In the genomic region with DNA sequence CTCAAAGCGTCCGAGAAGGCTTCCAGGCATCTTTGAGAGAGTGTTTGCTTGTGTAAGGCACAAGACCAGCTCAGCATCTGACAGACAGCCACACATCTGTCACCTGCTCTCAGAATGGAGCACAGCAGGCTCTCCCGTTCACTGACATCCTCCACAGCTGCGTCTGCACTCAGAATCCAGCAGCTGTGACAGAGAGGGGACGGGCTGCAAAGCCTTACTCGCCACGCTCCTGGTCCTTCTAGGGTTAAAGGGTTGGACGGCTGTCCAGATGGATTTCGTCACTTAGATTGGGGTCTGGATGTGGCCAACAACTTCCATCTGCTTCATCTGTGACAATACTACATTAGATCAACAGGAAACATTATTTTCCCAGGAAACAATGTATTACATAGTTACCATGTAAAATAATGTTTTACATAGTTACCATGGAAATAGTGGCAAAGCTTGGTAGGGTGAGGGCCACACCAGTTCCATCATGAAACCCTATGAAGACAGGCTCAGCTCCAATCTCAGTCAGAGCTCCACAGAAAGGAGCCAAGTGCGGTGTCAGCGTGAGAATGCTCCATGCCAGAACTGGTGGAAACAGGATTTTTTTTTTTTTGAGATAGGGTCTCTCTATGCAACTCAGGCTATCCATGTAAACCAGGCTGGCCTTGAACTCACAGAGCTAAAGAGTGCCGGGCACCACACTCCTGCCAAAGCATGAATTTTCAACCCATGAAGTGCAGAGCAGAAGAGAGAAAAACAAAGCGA, we compare ENCODE assay signal across 12 mouse cellular contexts. TPM values are rescaled to one million over a fixed set of nuclear protein-coding genes. Genes with fewer than 3 reads are reported as not detected.
DNase-seq lines count a peak whose midpoint lies in the region; ATAC-seq and TF ChIP-seq lines count a peak whose summit lies in the region.
"Had no signal": no experiment of that assay in that cellular context is flagged by ENCODE, and none has a peak within 500 bp of the region (broad histone marks: within the 10 kb centered on the region; RNA-seq: fewer than 3 reads in every experiment).

No protein-coding gene starts in this region.

- H3K9ac ChIP-seq in hindbrain, embryonic 11.5 days (ENCODE audit: low read depth, low read length): no peak overlapping the region
- H3K9ac ChIP-seq in hindbrain, embryonic 16.5 days (ENCODE audit: low read depth, low read length): no peak overlapping the region
- H3K9ac ChIP-seq in heart, embryonic 14.5 days (ENCODE audit: low read length): no peak overlapping the region
- H3K9ac ChIP-seq: limb, embryonic 12.5 days; neural tube, embryonic 13.5 days had no signal

- H3K27me3 ChIP-seq in hindbrain, embryonic 11.5 days (ENCODE audit: control insufficient read depth, insufficient read depth, low read length): no peaks in the 10 kb centered on the region
- no peaks in the 10 kb centered on the region for H3K27me3 ChIP-seq in hindbrain, embryonic 16.5 days (replicated peaks; ENCODE audit: control insufficient read depth, insufficient read depth, low read length)
- H3K27me3 ChIP-seq in heart, embryonic 14.5 days (ENCODE audit: control insufficient read depth, insufficient read depth, low read length): 0 out of 2 replicates have a peak, but pooled peaks cover 3% of the 10 kb centered on the region
- H3K27me3 ChIP-seq: neural tube, embryonic 13.5 days had no signal

- no peak for ATAC-seq in hindbrain, embryonic 11.5 days (ENCODE audit: low FRiP score)
- ATAC-seq in hindbrain, embryonic 16.5 days: no peak
- no peak for ATAC-seq in heart, embryonic 14.5 days (ENCODE audit: insufficient number of reproducible peaks, insufficient read depth, low FRiP score, low read depth)
- peak; percentile 1; the same call in 1 of the 2 replicates for ATAC-seq in megakaryocyte progenitor cell, adult 5-6 weeks (replicated peaks; ENCODE audit: poor library complexity)
- ATAC-seq: forebrain, embryonic 16.5 days had no signal

- peaks cover 3% of the 10 kb centered on the region; the same call in 1 of the 2 replicates for H3K4me1 ChIP-seq in hindbrain, embryonic 11.5 days (replicated peaks; ENCODE audit: control insufficient read depth, insufficient read depth, low read length)
- H3K4me1 ChIP-seq in hindbrain, embryonic 16.5 days (ENCODE audit: control insufficient read depth, insufficient read depth, low read depth, low read length): peaks cover 6% of the 10 kb centered on the region
- H3K4me1 ChIP-seq in bone marrow, adult 2 months (ENCODE audit: control insufficient read depth, insufficient read depth, low read length): peaks cover 22% of the 10 kb centered on the region
- peaks cover 20 to 25% of the 10 kb centered on the region in 2 experiments for H3K4me1 ChIP-seq in heart, embryonic 14.5 days (ENCODE audit: control insufficient read depth in 2 of 2, insufficient read depth in 2 of 2, low read length in 2 of 2)

- H3K4me2 ChIP-seq in hindbrain, embryonic 11.5 days (replicated peaks; ENCODE audit: low read depth, low read length): no peak overlapping the region
- H3K4me2 ChIP-seq in hindbrain, embryonic 16.5 days (ENCODE audit: low read length): no peak overlapping the region
- no peak overlapping the region for H3K4me2 ChIP-seq in heart, embryonic 14.5 days (ENCODE audit: low read length)
- H3K4me2 ChIP-seq: limb, embryonic 12.5 days; neural tube, embryonic 13.5 days had no signal

- 63% methylated on average over 13 of the region's 13 CpGs for WGBS in hindbrain, embryonic 11.5 days
- WGBS in hindbrain, embryonic 16.5 days: 43% methylated on average over 13 of the region's 13 CpGs
- 28% methylated on average over 13 of the region's 13 CpGs for WGBS in bone marrow, adult 2 months
- WGBS in heart, embryonic 14.5 days: 31% methylated on average over 13 of the region's 13 CpGs

- no peaks in the 10 kb centered on the region for H3K36me3 ChIP-seq in hindbrain, embryonic 11.5 days (ENCODE audit: control insufficient read depth, insufficient read depth, low read length)
- H3K36me3 ChIP-seq in hindbrain, embryonic 16.5 days (ENCODE audit: control insufficient read depth, insufficient read depth, low read length): no peaks in the 10 kb centered on the region
- H3K36me3 ChIP-seq in heart, embryonic 14.5 days (ENCODE audit: control insufficient read depth, insufficient read depth, low read length): no peaks in the 10 kb centered on the region
- H3K36me3 ChIP-seq: G1E; limb, embryonic 12.5 days; neural tube, embryonic 13.5 days had no signal

- TF ChIP-seq CTCF in bone marrow, adult 2 months (IDR thresholded peaks at IDR 0.05; ENCODE audit: control insufficient read depth, insufficient read depth, low read length): no peak

- no peak overlapping the region for H3K27ac ChIP-seq in hindbrain, embryonic 11.5 days (ENCODE audit: low read depth, low read length)
- no peak overlapping the region for H3K27ac ChIP-seq in hindbrain, embryonic 16.5 days (ENCODE audit: low read depth, low read length)
- H3K27ac ChIP-seq in bone marrow, adult 2 months (ENCODE audit: control insufficient read depth, insufficient read depth, low read depth, low read length, poor library complexity): peak overlapping the region; percentile 43; the same call in 1 of the 2 replicates
- H3K27ac ChIP-seq in heart, embryonic 14.5 days (replicated peaks in 1 of 2; ENCODE audit: control insufficient read depth in 1 of 2, insufficient read depth in 1 of 2, low read depth in 2 of 2, low read length in 2 of 2): peak overlapping the region; percentile 25 to 61
- H3K27ac ChIP-seq: limb, embryonic 12.5 days; neural tube, embryonic 13.5 days had no signal

- peak; percentile 26 for DNase-seq in hindbrain, embryonic 11.5 days (ENCODE audit: low spot score)
- no peak for DNase-seq in spleen, postnatal 10 days (ENCODE audit: low spot score in 2 of 2)
- no peak for DNase-seq in cerebellum, adult 9-10 months
- DNase-seq in cerebellum, adult 11-12 months: no peak

- TF ChIP-seq POLR2A in bone marrow, adult 2 months (IDR thresholded peaks at IDR 0.05; ENCODE audit: borderline replicate concordance, control insufficient read depth, low read depth, low read length): no peak

- no peaks in the 10 kb centered on the region for H3K9me3 ChIP-seq in hindbrain, embryonic 11.5 days (ENCODE audit: control insufficient read depth, low read length)
- H3K9me3 ChIP-seq in hindbrain, embryonic 16.5 days (ENCODE audit: control insufficient read depth, low read length): no peaks in the 10 kb centered on the region
- H3K9me3 ChIP-seq in heart, embryonic 14.5 days (ENCODE audit: control insufficient read depth, low read length): no peaks in the 10 kb centered on the region; the same call in 1 of the 2 replicates
- H3K9me3 ChIP-seq: neural tube, embryonic 13.5 days had no signal

- H3K4me3 ChIP-seq in hindbrain, embryonic 11.5 days (ENCODE audit: low read depth, low read length): no peak overlapping the region
- no peak overlapping the region for H3K4me3 ChIP-seq in hindbrain, embryonic 16.5 days (ENCODE audit: low read length)
- no peak overlapping the region for H3K4me3 ChIP-seq in bone marrow, adult 2 months (replicated peaks; ENCODE audit: control insufficient read depth, low read depth, low read length)
- H3K4me3 ChIP-seq in heart, embryonic 14.5 days (ENCODE audit: control insufficient read depth in 1 of 2, insufficient read depth in 1 of 2, low read depth in 1 of 2, low read length in 2 of 2): no peak overlapping the region
- H3K4me3 ChIP-seq: limb, embryonic 12.5 days; neural tube, embryonic 13.5 days had no signal

RNA-seq across cellular contexts. Expression of a gene that starts 28.2 kb away (rescaled TPM):
- 273 and 276 TPM in 2 replicates for polyA plus RNA-seq in hindbrain, embryonic 11.5 days (2014; fragmentation: Nextera tagmentation; extraction: Ambion mirVana)
- 118 and 124 TPM in 2 replicates for polyA plus RNA-seq in hindbrain, embryonic 16.5 days (2015; fragmentation: Nextera tagmentation; extraction: Ambion mirVana)
- polyA plus RNA-seq in bone marrow, adult 2 months (2011; ENCODE audit: insufficient read depth, insufficient read length, low replicate concordance, missing spikeins): 28.5 and 66.3 TPM in 2 replicates
- 166 and 168 TPM in 2 replicates for polyA plus RNA-seq in heart, embryonic 14.5 days (2014; fragmentation: Nextera tagmentation; extraction: Ambion mirVana)
- 63.9 and 66.1 TPM in 2 replicates for total RNA-seq in megakaryocyte progenitor cell, adult 5-6 weeks (2015)
- total RNA-seq in megakaryocyte progenitor cell, adult 5-6 weeks (2017): 56.3 and 61.1 TPM in 2 replicates

RNA-seq across cellular contexts. Expression of a gene that starts 28.6 kb away (rescaled TPM):
- 977 and 997 TPM in 2 replicates for polyA plus RNA-seq in hindbrain, embryonic 11.5 days (2014; fragmentation: Nextera tagmentation; extraction: Ambion mirVana)
- 1,225 and 1,379 TPM in 2 replicates for polyA plus RNA-seq in hindbrain, embryonic 16.5 days (2015; fragmentation: Nextera tagmentation; extraction: Ambion mirVana)
- 413 and 448 TPM in 2 replicates for polyA plus RNA-seq in bone marrow, adult 2 months (2011; ENCODE audit: insufficient read depth, insufficient read length, low replicate concordance, missing spikeins)
- 2,314 and 2,402 TPM in 2 replicates for polyA plus RNA-seq in heart, embryonic 14.5 days (2014; fragmentation: Nextera tagmentation; extraction: Ambion mirVana)
- total RNA-seq in megakaryocyte progenitor cell, adult 5-6 weeks (2015): 731 and 787 TPM in 2 replicates
- total RNA-seq in megakaryocyte progenitor cell, adult 5-6 weeks (2017): 392 and 475 TPM in 2 replicates

RNA-seq across cellular contexts. Expression of a gene that starts 28.7 kb away (rescaled TPM):
- polyA plus RNA-seq in hindbrain, embryonic 11.5 days (2014; fragmentation: Nextera tagmentation; extraction: Ambion mirVana): 2.6 and 3.1 TPM in 2 replicates
- polyA plus RNA-seq in hindbrain, embryonic 16.5 days (2015; fragmentation: Nextera tagmentation; extraction: Ambion mirVana): 6.5 and 7.9 TPM in 2 replicates
- not detected in 2 replicates for polyA plus RNA-seq in bone marrow, adult 2 months (2011; ENCODE audit: insufficient read depth, insufficient read length, low replicate concordance, missing spikeins)
- 0.45 and 0.65 TPM in 2 replicates for polyA plus RNA-seq in heart, embryonic 14.5 days (2014; fragmentation: Nextera tagmentation; extraction: Ambion mirVana)
- total RNA-seq in megakaryocyte progenitor cell, adult 5-6 weeks (2015): not detected in 2 replicates
- not detected in 2 replicates for total RNA-seq in megakaryocyte progenitor cell, adult 5-6 weeks (2017)
- total RNA-seq: G1E had no signal

RNA-seq across cellular contexts. Expression of a gene that starts 39.6 kb away (rescaled TPM):
- polyA plus RNA-seq in hindbrain, embryonic 11.5 days (2014; fragmentation: Nextera tagmentation; extraction: Ambion mirVana): 3.6 and 3.9 TPM in 2 replicates
- polyA plus RNA-seq in hindbrain, embryonic 16.5 days (2015; fragmentation: Nextera tagmentation; extraction: Ambion mirVana): 4.2 and 4.8 TPM in 2 replicates
- 32.8 and 80.9 TPM in 2 replicates for polyA plus RNA-seq in bone marrow, adult 2 months (2011; ENCODE audit: insufficient read depth, insufficient read length, low replicate concordance, missing spikeins)
- polyA plus RNA-seq in heart, embryonic 14.5 days (2014; fragmentation: Nextera tagmentation; extraction: Ambion mirVana): 7.5 and 8.5 TPM in 2 replicates
- total RNA-seq in megakaryocyte progenitor cell, adult 5-6 weeks (2015): 80.9 and 119 TPM in 2 replicates
- 154 and 205 TPM in 2 replicates for total RNA-seq in megakaryocyte progenitor cell, adult 5-6 weeks (2017)

RNA-seq across cellular contexts. Expression of a gene that starts 49.1 kb away (rescaled TPM):
- polyA plus RNA-seq in hindbrain, embryonic 11.5 days (2014; fragmentation: Nextera tagmentation; extraction: Ambion mirVana): 2.4 and 3.7 TPM in 2 replicates
- polyA plus RNA-seq in hindbrain, embryonic 16.5 days (2015; fragmentation: Nextera tagmentation; extraction: Ambion mirVana): 18.3 and 20.5 TPM in 2 replicates
- polyA plus RNA-seq in bone marrow, adult 2 months (2011; ENCODE audit: insufficient read depth, insufficient read length, low replicate concordance, missing spikeins): not detected in 2 replicates
- polyA plus RNA-seq in heart, embryonic 14.5 days (2014; fragmentation: Nextera tagmentation; extraction: Ambion mirVana): 5.8 and 6.2 TPM in 2 replicates
- total RNA-seq in megakaryocyte progenitor cell, adult 5-6 weeks (2015): 0.78 and 1.1 TPM in 2 replicates
- total RNA-seq in megakaryocyte progenitor cell, adult 5-6 weeks (2017): not detected in 2 replicates

Comparison
In these comparisons a context has a peak if more than half of its experiments do, and no peak if none do; other contexts are left out.
1. H3K27ac ChIP-seq: peak in bone marrow, adult 2 months (single experiment) and heart, embryonic 14.5 days (2 of 2); none in hindbrain, embryonic 11.5 days (single experiment) and hindbrain, embryonic 16.5 days (single experiment).